Mouse (Mus musculus) embryo, embryonic 11 days (tissue): ENCODE results near the gene Mymx.

Source experiments
- DNase-seq: peaks from one replicate; pipeline ENCODE4 v3.0.0-alpha.2; 2015

Mymx gene

DNA sequence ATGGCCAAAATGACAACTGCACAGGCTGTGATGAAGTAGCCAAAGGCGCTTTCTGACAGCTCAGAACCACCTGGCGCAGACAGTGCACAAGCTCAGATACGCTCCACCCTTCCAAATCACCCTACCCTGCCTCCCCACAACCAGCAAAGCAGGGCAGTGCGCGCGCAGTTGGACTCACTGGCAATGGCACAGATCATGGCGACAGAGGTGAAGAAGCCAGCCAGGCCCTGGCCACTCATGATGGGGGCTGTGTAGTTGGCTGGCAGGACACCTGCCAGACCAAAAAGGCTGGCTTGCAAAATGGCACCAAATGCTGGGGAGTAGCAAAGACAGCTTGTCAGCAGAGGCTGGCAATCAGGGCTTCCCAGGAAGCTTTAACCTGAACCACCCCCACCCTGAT lies 12.7 kb downstream of the Mymx start:
- no peak for DNase-seq

DNA sequence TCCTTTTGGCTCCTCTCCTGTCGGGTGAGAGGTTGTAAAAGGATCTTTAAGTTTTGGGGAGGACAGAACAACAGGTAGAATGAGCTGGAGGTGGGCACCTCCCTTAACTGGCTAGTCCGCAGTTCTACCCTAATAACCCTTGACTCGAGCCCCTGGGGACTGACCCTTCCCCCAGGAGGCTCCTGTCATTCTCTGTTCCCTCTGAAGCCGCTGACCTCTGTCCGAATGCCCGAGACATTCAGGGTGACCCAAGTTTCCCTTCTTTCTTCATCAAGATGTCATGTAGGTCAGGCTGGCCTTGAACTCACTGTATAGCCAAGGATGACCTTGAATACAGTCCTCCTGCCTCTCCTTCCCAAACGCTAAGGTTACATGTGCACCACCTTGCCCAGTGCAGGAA lies 13.5 kb downstream of the Mymx start:
- no peak for DNase-seq

DNA sequence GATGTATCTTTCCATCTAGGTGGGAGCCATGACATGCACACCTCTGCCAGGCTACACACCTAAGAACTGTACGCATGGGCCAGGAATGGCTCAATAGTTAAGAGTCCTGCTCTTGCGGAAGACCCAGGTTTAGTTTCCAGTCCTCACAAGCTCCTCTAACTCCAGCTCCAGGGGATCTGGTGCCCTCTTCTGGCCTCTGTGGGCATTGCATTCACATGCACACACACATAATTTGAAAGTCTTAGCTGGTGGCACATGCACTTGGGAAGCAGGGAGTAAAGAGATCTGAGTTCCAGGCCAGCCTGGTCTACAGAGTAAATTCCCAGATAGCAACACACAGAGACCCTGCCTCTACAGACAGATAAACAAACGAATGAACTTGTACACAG lies 15.5 kb downstream of the Mymx start:
- no peak for DNase-seq

DNA sequence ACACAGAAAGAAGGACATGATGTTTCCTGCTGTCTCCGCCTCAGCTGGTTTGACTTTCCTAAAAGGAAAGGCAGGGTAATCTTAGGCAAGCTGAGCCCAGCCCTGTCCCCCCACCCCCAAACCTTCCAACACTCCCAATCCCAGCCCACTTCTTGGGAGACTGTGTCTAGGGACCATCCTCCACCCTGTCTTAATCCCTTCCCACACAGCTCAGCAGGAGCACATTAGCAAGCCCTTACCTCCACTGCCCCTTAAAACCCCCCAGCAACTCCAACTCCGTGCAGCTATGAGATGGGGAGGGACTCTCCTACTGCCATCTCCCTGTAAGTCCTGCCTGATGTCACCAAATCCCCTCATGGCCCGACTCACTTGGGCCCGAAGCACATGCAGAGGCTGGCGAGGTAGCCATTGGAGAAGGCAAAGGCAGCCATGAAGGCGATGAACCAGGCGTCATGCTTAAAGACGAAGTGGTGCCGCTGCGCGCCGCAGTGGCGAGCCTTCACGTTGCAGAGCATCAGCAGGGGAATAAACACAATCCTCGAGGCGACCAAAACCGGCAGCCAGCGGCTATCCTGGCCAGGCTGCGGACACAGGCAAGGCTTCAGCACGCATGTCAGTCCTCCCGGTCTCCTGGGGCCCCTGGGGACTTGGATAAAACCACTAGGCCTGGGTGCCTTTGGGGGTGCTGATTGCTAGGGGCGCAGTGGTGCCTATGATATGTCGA lies 16.0 kb downstream of the Mymx start:
- peak; percentile 26 for DNase-seq

DNA sequence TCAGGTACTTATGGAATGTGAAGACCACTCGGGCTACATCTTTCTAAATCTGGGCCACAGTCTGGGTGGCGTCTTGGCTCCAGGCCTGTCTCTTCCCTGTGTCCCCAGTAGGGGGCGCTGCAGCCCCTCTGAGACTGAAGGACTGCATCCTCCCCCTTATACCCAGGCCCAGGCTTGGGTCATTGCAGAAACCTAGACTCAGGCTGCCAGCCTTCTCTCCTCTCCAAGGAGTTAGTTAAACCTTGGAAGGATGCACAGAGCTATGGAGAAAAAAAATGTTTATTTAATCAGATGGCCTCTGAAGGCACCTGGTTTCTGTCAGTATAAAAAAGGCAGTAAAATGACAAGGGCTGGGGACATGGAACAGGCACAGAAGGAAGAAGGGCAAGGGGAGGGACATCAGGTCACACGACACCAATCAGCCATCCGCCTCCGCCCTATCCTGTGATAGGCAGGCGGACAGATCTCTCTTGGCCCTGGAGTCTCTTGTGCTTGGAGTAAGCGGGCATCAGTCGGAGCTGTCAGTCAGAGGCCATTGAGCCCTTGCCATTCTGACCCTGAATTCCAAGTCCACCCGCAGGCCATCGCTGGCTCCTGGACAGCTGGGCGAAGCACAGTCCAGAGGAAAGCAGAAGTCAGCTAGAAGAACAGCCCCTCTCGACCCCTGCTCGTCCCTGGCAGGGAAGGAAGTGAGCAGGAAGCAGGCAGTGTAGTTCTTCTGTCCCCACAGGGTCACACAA lies 16.8 kb downstream of the Mymx start:
- DNase-seq, result peak; percentile 86

DNA sequence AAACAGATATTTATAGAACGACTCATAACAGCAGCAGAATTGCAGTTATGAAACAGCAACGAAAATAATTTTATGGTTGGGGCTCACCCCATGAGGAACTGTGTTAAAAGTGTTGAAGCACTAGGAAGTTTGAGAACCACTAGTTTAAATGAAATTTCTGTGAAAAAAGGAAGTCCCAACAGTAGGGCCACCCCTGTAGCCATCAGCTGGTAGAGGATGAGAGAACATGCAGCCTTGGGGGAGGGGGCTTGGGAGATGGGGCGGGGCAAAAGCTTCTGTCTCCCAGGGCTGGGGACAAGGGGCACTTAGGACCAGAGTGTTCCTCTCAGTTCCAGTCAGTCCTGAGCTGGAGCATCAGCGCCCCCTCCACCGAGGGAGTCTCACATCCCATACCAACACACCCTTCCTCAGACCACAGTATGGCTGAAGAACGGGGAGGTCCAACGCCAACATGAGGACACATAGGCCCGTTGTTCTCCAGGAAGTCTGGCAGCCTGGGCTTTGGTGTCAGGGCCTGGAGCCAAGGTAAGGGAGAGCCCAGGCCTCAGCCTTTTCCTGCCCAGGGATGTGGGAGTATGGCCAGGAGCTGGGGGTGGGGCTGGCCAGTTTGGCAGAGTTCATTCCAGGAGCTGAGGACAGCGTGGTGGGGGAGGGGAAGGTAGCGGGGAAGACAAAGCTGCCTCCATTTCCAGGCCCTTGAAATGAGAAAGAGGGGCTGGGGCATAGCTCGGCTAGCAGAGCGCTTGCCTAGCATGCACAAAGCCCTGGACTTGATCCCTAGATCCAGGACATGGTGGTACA lies 17.6 kb downstream of the Mymx start:
- peak; percentile 60 for DNase-seq

DNA sequence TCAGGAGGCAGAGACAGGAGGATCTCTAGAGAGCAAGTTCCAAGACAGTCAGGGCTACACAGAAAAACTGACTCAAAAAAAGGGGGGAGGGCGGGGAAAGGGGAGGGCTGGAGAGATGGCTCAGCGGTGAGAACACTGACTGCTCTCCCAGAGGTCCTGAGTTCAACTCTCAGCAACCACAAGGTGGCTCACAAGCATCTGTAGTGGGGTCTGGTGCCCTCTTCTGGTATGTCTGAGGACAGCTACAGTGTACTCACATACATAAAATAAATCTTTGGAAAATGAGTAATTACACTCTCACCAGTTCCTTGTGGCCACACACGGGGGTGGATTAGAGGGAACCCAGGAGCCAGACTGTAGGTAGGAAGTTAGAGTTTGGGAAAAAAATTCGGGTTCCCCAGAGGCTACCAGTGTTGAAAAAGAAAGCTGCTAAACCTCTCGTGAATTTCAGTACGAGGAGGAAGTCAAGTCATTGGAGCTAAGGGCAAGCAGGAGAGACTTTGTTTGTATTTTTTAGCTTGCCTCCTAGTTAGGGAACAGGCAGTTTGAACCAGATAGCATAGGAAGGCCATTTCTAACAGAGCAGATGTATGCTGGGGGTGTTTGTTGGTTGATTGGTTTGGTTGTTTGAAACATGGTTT lies 19.1 kb downstream of the Mymx start:
- DNase-seq, result no peak

DNA sequence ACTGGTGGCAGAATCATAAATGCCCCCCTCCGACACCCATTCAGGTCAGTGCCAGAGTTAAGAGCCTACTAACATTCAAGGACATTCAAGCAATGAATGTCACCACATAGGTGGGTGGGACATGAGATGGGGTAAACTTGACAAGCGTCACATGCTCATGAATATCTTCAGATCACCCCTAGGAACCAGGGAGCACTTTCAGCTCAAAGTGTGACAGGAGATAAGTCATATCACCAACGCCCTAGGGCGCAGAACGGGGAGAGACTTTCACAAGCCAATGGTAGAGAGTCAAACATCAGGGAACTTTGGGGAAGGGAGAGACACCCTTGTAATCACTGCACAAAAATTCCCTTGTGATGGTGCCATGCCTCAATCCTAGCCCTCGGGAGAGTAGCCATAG lies 19.7 kb downstream of the Mymx start:
- no peak for DNase-seq

DNA sequence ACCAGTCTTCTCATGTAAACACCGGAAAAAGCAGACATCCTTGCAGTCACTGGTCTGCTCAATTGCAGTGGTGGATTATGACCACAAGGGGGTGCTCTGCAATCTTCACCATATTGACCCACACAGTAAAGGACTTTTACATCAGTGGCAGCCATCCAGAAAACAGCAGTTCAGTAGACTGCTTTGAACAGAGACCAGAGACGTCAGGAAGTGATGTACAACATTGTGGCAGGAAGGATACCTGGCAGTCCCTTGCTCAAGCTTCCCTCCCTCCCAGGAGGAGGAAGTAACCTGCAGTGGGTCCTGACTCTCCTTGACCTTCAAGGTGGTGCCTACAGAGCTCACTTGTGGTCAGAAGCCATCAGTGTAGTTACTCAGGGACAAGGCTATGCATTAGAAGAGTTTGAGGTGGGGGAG lies 20.3 kb downstream of the Mymx start:
- peak; percentile 77 for DNase-seq

DNA sequence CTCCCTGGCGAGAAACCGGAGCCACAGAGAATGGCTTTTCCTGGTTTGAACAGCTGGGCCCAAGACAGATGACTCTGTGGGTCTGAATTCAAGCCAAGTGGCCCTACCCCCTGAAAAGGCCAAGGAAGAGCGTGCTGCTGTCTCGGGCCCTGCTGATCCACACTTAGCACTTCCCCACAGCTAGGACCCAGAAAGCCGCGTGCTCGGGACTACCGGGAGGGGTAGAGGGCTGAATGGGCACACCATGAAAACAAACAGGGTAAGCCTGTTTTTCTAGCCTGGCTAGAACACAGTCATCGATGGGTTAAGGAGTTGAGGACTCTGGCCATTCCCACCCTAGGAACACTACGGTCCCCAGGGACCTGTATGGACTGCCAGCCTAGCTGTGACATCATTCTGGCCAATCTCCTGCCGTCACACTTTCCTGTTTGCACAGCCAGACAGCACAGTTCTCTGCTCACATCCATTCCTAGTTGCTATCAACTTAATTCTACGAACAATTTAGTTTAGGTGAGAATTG lies 20.9 kb downstream of the Mymx start:
- DNase-seq, result peak; percentile 28

DNA sequence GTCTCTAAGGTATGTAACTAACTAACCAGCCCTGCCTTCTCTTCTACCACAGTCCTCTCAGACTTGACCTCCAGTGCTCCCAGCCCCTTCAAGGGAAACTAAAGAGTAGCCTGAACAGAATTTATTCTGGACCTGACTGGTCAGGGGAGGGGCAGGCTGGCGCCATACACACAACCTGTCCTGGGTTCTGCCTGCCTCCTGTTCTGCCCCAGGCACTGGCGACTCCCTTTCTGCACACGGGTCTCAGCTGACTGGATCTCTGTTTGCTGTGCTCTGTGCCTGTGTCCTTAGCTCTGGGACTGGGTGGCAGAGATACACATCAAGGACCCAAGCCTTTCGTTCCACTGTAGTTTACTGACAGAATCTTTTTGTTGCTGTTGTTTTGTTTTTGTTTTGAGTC lies 22.3 kb downstream of the Mymx start:
- no peak for DNase-seq

DNA sequence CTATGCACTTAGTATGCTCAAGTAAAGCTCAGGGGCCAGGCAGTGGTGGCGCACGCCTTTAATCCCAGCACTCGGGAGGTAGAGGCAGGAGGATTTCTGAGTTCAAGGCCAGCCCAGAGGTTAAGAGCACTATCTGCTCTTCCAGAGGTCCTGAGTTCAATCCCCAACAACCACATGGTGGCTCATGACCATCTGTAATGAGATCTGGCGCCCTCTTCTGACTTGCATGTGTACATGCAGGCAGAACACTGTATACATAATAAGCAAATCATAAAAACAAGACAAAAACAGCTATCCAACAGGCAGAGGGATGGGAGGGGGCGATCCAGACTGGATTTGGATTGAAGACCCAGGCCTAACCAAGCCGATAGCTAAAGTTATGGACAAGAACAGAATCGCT lies 23.1 kb downstream of the Mymx start:
- DNase-seq, result peak; percentile 56

DNA sequence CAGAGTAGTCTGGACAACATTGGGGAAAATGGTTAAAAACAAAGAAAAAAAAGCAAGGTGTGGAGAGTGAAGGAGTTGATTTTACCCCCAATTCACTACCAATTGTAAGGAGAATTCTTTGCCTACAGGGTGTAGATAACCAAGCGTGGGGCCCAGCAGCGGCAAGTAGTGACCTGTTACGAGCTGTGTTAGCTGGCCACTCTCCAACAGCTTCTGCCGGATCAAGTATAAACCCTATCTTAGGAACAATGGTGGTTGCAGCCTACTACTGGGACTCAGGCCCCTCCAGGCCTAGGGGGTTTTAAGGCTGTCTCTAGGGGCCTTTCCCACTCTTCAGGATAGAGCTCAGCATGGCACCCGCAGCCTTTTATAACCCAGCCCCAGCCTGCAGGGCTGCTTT lies 23.7 kb downstream of the Mymx start:
- no peak for DNase-seq

DNA sequence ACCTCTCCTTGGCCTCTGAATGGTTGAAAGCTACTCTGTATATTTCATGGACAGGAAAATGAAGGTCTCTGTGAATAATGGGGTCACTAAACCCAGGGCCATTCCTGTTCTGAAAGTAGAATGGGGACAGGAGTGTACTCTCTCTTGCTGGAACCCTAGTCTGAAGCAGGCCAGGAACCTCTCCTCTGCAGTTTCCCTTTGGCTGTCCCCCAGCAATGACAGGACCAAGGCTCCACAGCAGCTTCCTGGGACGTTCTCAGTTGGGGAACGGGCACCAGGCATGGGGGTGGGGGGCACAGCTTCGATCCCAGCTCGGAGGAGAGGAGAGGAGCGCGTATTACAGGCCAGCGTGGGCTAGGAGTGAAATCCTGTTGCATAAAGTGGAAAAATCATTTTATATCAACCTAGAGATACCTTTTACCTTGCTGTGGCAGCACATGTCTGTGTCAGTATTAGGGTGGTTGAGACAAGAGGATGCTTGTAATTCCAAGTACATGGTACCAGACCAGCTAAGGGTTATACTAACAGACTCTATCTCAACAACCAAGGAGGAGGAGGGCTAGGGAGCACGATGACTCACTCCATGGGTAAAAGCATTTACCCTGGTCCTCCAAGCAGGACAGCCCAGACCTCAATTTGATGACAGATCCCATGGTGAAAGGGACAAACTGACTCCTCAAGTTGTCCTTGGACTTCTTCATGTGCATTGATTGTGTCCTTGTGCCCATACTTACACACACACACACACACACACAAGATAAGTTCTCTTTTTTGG lies 26.6 kb downstream of the Mymx start:
- no peak for DNase-seq

DNA sequence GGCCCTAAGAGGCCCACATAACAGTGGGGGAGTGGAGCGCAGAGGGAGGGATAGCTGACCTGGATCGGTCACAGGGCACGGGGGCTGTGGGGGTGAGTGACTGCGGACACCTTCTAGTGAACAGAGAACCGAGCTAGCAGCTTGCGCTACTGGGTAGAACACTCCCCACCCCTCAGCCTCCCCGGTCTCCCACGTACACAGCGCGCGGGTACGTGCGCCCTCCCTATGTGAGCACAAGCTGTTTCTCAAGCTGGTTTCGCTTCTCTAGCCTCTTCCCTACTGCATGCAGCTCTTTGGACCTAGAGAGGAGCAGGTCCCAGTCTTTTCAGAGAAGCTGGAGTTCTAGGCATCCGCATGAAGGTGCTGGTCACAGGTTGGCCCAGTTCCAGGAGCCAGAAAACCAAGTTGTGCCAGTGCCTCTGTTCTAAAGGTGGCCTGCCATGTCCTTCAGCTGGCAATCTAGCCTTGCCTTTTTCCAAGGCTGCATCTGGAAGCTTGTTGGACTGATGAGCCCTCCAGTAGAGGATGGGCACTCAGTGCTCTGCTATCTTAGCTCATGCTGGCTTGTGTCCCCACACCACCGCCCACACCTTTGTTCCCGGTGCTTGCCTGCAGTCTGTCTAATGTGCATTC lies 27.7 kb downstream of the Mymx start:
- peak; percentile 67 for DNase-seq

DNA sequence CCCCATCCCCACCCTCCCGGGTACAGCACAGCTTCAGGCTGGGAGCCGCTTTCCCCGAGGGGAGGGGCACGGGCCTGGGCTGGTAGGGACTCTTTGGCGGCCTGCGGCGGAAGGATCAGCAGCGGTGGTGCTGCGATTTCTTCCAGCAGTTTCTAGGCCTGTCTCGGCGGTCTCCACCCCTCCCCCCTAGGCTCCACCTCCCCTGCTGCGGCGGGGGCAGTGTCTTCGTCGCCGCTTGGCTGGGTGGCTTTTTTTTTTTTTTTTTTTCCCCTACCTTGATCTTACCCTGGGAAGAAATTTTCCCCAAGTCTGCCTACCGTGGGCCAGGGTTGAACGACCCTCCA lies 28.1 kb downstream of the Mymx start:
- DNase-seq, result peak; percentile 95

DNA sequence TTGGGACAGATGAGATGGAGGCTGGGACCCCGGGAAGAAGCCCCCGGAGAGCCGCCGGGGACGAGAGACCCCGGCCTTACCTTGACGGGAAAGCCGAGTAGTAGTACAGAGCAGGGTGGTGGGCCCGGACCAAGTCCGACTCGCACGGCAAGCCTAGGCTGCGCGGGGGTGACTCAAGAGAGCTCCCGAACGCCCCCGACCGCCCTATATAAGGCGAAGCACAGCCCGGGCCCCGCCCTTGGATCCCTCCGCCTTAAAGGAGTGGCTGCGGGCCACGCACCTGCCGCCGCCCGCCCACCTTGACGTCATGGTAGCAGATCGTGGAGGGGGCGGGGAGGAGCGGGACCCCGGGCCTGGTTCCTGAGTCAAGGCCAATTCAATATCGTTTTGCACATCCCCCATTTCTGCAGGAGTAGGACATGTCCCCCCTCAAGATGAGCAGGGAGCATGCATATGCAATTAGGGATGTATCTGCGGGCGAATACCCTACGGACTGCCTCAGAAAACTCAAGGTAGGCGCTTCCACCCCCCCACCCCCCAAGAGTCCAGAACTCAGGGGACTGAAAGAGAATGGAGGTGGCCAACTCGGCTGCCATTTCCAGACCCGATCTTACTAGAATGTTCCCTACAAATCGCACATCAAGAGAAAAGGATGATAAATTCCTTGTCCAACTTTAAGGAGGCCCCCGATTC lies 28.7 kb downstream of the Mymx start, which contains the start of gene Hsp90ab1:
TSS of gene Hsp90ab1 (minus strand) at position 185 of the 693 bp plus-strand sequence.
- DNase-seq, result peak; percentile 99

DNA sequence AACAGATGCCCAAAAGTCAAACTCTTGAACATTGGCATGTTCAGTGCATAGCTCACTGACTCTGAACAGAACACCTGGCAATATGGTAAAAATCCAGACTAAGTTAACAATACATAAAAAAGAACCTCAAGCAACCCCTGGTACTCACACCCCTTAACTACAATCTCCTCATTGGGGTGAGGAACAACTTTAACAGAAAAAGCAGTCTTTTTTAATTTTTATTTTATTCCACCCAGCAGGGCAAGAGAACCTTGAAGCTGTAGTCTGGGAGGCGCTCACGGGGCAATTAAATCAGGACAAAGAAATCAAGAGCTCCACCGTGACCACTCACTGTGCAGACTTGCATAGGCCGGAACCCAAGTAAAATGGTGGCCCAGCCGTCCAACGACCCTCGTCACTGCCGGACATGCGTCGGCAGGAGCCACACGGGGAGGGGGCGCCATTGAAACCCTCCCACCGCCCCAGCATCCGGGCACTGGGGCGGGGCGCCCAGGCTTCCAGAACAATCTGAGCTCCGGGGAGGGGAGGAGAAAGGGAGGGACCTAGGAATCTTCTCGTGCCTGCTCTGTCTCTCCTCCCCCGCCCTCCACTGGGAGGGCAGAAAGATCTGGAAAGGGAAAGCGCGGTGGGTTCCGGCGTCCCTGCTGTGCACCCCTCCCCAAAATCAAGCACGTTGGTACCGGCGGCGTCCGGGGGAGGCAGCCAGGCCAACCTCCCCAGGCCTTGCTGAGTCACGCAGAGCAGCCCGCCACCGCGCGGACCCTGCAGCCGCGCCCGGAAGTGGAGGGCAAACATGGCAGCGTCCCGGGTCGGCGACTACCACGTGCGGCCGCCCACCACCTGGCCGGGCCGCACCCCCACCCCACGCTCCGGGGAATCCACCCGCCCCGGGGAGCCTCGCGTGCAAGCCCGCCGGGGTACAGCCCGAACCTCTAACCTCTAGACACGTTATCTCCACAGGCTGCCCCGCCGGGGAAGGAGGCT lies 29.5 kb downstream of the Mymx start:
- peak; percentile 92 for DNase-seq

DNA sequence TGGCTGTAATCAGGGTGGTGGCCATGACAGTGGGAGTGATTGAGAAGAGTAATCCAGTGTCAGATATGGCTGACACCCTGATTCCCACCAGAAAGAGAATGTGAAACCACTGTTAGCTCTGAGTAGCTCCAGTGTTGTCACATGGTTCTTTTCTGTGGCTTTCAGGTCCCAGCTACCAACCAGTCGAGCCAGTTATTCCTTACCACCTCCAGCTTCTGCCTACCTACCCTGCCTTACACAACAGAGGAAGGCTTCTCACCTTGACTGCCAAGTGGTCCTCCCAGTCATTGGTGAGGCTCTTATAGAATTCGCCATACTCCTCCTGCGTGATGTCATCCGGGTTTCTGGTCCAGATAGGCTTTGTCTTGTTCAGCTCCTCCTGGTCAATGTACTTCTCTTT lies 31.9 kb downstream of the Mymx start:
- no peak for DNase-seq

DNA sequence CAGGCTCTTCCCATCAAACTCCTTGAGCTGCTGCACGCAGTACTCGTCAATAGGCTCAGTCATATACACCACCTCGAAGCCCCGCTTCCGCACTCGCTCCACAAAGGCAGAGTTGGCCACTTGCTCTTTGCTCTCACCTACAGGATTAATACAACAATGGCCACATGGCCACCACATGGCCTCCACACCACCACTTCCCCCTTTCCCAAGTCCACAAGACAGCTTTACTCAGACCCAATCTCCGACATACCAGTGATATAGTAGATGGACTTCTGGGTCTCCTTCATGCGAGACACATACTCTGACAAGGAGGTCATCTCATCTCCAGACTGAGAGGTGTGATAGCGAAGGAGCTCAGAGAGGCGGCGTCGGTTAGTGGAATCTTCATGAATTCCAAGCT lies 32.9 kb downstream of the Mymx start:
- DNase-seq, result no peak
